Mouse (Mus musculus) ES-Bruce4 (cell line): Measurements from ENCODE around the gene Kdm5b.

Experiments
- CTCF ChIP-seq: IDR thresholded peaks from one replicate; pipeline ENCODE4 v1.8.1; 2011; ENCODE audit warnings: low read depth, low read length
- POLR2A ChIP-seq: IDR thresholded peaks from one replicate; pipeline ENCODE4 v1.8.1; 2011; ENCODE audit warnings: low read length; ENCODE audit not compliant: insufficient read depth

DNA sequence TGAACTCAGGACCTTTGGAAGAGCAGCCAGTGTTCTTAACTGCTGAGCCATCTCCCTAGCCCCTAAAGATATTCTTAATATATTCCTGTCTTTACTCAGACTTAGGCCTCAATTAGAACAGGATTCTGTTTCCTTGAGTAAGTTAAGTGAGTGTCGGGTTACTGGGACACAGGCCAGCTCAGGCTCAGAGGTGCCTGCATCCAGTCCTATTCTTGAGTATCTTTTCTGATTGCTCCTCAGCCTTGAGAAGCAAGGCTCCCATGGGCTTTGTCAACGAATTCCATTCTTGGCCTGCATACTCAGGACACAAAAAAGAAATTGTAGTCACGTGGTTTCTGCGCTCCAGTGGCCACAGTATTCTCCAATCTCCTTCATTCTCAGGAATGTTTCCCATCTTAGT lies 11.7 kb upstream of the Kdm5b start:
- TF ChIP-seq CTCF (no peak), POLR2A (no peak)
